Mouse (Mus musculus) kidney, postnatal 0 days (tissue): ENCODE results near the gene Ddx23. TPM values are rescaled to one million over a fixed set of nuclear protein-coding genes. Genes with fewer than 3 reads are reported as not detected.
A peak's percentile ranks its signal among the peaks of the same experiment; 100 is the strongest.

ENCODE experiments used
- ATAC-seq: fragments of 200-750 bp; cut with Nextera tagmentation; replicated peaks from 2 replicates; pipeline ENCODE4 v1.8.0; 2017; ENCODE audit warnings: low read depth, moderate number of reproducible peaks, moderate TSS enrichment, moderate library complexity; ENCODE audit not compliant: low FRiP score
- DNase-seq: peaks from one replicate; pipeline ENCODE4 v3.0.0-alpha.2; 2016; ENCODE audit warnings: low spot score
- H3K27ac ChIP-seq: fragments of 300-500 bp; sonication (generic); 2 replicates; pipeline ENCODE4 v1.5.1; 2014; ENCODE audit warnings: mild to moderate bottlenecking
- H3K27me3 ChIP-seq: fragments of 300-500 bp; sonication (generic); 2 replicates; pipeline ENCODE4 v1.6.1; 2014; ENCODE audit warnings: low read length, mixed read lengths; ENCODE audit not compliant: insufficient read depth
- H3K36me3 ChIP-seq: fragments of 300-500 bp; sonication (generic); 2 replicates; pipeline ENCODE4 v1.6.1; 2014; ENCODE audit warnings: low read length, mixed read lengths; ENCODE audit not compliant: insufficient read depth
- H3K4me1 ChIP-seq: fragments of 300-500 bp; sonication (generic); replicated peaks from 2 replicates; pipeline ENCODE4 v1.6.1; 2014; ENCODE audit warnings: antibody characterized with exemption, low read length, mixed read lengths; ENCODE audit not compliant: insufficient read depth
- H3K4me2 ChIP-seq: fragments of 300-500 bp; sonication (generic); 2 replicates; pipeline ENCODE4 v1.6.1; 2014; ENCODE audit warnings: mild to moderate bottlenecking, low read length, moderate library complexity, mixed read lengths
- H3K4me3 ChIP-seq: fragments of 300-500 bp; sonication (generic); replicated peaks from 2 replicates; pipeline ENCODE4 v1.5.1; 2014; ENCODE audit warnings: low read depth, low read length
- H3K9ac ChIP-seq: fragments of 300-500 bp; sonication (generic); 2 replicates; pipeline ENCODE4 v1.6.1; 2014; ENCODE audit warnings: low read depth, low read length
- H3K9me3 ChIP-seq: fragments of 300-500 bp; sonication (generic); replicated peaks from 2 replicates; pipeline ENCODE4 v1.6.1; 2016; ENCODE audit warnings: low read length, inconsistent platforms, mixed read lengths
- CTCF ChIP-seq: IDR thresholded peaks from 2 replicates; pipeline ENCODE4 v1.5.1; 2016; ENCODE audit warnings: antibody characterized with exemption, low read depth, mild to moderate bottlenecking, moderate library complexity
- WGBS: fragments of 180-500 bp; shearing (Covaris S2); extraction: QIAGEN DNeasy Blood & Tissue Kit; methylation state at CpG from one replicate; pipeline ENCODE4 v1.1.7; 2014; 5-methylcytosine and 5-hydroxymethylcytosine counted together
- polyA plus RNA-seq: library from polyadenylated mRNA; unstranded; fragments of >200 nt; fragmentation: Nextera tagmentation; extraction: Ambion mirVana; gene quantifications from 2 replicates; pipeline ENCODE4 v1.2.1, GENCODE M21; 2015

Ddx23 gene
- polyA plus RNA-seq, 1 experiment from 2014 or later = 14.6 TPM

- WGBS = 78% methylated on average over 11 of the region's 11 CpGs
- H3K9me3 ChIP-seq = no peaks in the 10 kb centered on the region
- H3K4me1 ChIP-seq = no peaks in the 10 kb centered on the region
- H3K4me3 ChIP-seq = no peak overlapping the region
- no peaks in the 10 kb centered on the region for H3K36me3 ChIP-seq
- H3K27ac ChIP-seq = no peak overlapping the region
- H3K27me3 ChIP-seq = no peaks in the 10 kb centered on the region
- peak; percentile 89 for DNase-seq
- no peak for ATAC-seq
- peak; percentile 61 for TF ChIP-seq CTCF
- H3K4me2 ChIP-seq = no peak overlapping the region
- H3K9ac ChIP-seq = no peak overlapping the region
Observed at GRCm38 (mm10) chr15:98664042-98664907, 1.6 kb upstream of the Ddx23 start.

GRCm38 (mm10) chr15:98662198-98662566, 512 bp downstream of the Ddx23 start:
- H3K9ac ChIP-seq = peak overlapping the region; percentile 78
- no peak for TF ChIP-seq CTCF
- H3K4me3 ChIP-seq = peak overlapping the region; percentile 57
- H3K4me1 ChIP-seq = no peaks in the 10 kb centered on the region
- H3K9me3 ChIP-seq = no peaks in the 10 kb centered on the region
- H3K36me3 ChIP-seq = peaks cover 16% of the 10 kb centered on the region
- under 1% methylated on average over 14 of the region's 14 CpGs for WGBS
- no peaks in the 10 kb centered on the region for H3K27me3 ChIP-seq
- peak overlapping the region; percentile 80 for H3K27ac ChIP-seq
- peak overlapping the region; percentile 60 for H3K4me2 ChIP-seq
- DNase-seq = peak; percentile 64
- no peak for ATAC-seq

- no peak overlapping the region for H3K9ac ChIP-seq
- TF ChIP-seq CTCF = peak; percentile 34
- peaks cover 57% of the 10 kb centered on the region for H3K36me3 ChIP-seq
- H3K4me1 ChIP-seq = no peaks in the 10 kb centered on the region
- no peak overlapping the region for H3K27ac ChIP-seq
- H3K27me3 ChIP-seq = no peaks in the 10 kb centered on the region
- no peak for DNase-seq
- H3K4me2 ChIP-seq = no peak overlapping the region
- no peaks in the 10 kb centered on the region for H3K9me3 ChIP-seq
- WGBS = 81% methylated on average over 15 of the region's 15 CpGs
- no peak overlapping the region for H3K4me3 ChIP-seq
- ATAC-seq = no peak
Observed at GRCm38 (mm10) chr15:98656982-98657751, 5.5 kb downstream of the Ddx23 start.

GRCm38 (mm10) chr15:98652174-98652573, 10.5 kb downstream of the Ddx23 start:
- H3K9me3 ChIP-seq = no peaks in the 10 kb centered on the region
- no peaks in the 10 kb centered on the region for H3K27me3 ChIP-seq
- no peak overlapping the region for H3K4me2 ChIP-seq
- DNase-seq (no peak), ATAC-seq (no peak)
- H3K36me3 ChIP-seq = peaks cover 87% of the 10 kb centered on the region
- no peak overlapping the region for H3K4me3 ChIP-seq
- no peak for TF ChIP-seq CTCF
- H3K9ac ChIP-seq = no peak overlapping the region
- no peaks in the 10 kb centered on the region for H3K4me1 ChIP-seq
- H3K27ac ChIP-seq = no peak overlapping the region
- 93% methylated on average over 8 of the region's 8 CpGs for WGBS

GRCm38 (mm10) chr15:98651431-98651830, 11.3 kb downstream of the Ddx23 start:
- H3K4me2 ChIP-seq = no peak overlapping the region
- 91% methylated on average over 15 of the region's 15 CpGs for WGBS
- no peak for ATAC-seq

GRCm38 (mm10) chr15:98648071-98648470, 14.6 kb downstream of the Ddx23 start:
- H3K9ac ChIP-seq = no peak overlapping the region
- H3K27me3 ChIP-seq = no peaks in the 10 kb centered on the region
- no peak overlapping the region for H3K27ac ChIP-seq
- H3K9me3 ChIP-seq = no peaks in the 10 kb centered on the region
- TF ChIP-seq CTCF = no peak
- no peak overlapping the region for H3K4me2 ChIP-seq
- no peak overlapping the region for H3K4me3 ChIP-seq
- DNase-seq (no peak), ATAC-seq (no peak)
- WGBS = 89% methylated on average over 3 of the region's 3 CpGs
- peaks cover 84% of the 10 kb centered on the region for H3K36me3 ChIP-seq
- H3K4me1 ChIP-seq = no peaks in the 10 kb centered on the region

More at GRCm38 (mm10) chr15:98651431-98651830, 11.3 kb downstream of the Ddx23 start:
- H3K4me3 ChIP-seq = no peak overlapping the region
- no peak overlapping the region for H3K9ac ChIP-seq
- H3K27ac ChIP-seq = no peak overlapping the region
- peaks cover 87% of the 10 kb centered on the region for H3K36me3 ChIP-seq
- no peak for DNase-seq
- no peaks in the 10 kb centered on the region for H3K9me3 ChIP-seq
- no peaks in the 10 kb centered on the region for H3K27me3 ChIP-seq
- H3K4me1 ChIP-seq = no peaks in the 10 kb centered on the region
- no peak for TF ChIP-seq CTCF
